Mouse (Mus musculus): ENCODE measurements at regions not wholly inside any gene's neighbourhood (a gene's known extent, or its start where the extent isn't known, plus 50 kb on each side); places are given as distances from the start of the nearest gene placed in this dataset.

DNA sequence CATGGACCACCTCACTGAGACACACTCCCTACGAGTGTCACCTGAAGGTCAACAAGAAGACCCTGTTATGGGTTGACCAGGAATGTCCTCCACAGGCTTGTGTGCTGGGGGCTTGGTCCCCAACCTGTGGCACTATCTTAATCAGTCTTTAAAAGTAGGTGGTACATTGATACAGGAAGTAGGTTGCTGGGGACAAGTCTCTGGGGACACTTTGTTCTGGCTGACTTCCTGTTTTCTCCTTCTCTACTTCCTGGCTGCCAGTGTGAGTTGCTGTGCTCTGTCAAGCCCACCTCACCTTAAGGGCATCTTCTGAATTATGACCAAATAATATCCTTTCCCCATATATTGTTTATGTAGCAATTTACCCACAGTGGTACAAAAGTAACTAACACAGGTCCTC is 96.1 kb downstream of the Cct6b start:
- DNase-seq (ENCODE audit: low read depth, low spot score) = no peak

GRCm38 (mm10) chr11:82664076-82664475 is 100.0 kb downstream of the Cct6b start:
- no peak for DNase-seq (ENCODE audit: low read depth, low spot score)

- peak; percentile 59 for DNase-seq (ENCODE audit: low read depth, low spot score)
These were observed 102.0 kb downstream of the Cct6b start for GRCm38 (mm10) chr11:82662086-82662485.

- no peak for DNase-seq (ENCODE audit: low read depth, low spot score)
These were observed 112.4 kb downstream of the Cct6b start for GRCm38 (mm10) chr11:82651751-82652150.

DNA sequence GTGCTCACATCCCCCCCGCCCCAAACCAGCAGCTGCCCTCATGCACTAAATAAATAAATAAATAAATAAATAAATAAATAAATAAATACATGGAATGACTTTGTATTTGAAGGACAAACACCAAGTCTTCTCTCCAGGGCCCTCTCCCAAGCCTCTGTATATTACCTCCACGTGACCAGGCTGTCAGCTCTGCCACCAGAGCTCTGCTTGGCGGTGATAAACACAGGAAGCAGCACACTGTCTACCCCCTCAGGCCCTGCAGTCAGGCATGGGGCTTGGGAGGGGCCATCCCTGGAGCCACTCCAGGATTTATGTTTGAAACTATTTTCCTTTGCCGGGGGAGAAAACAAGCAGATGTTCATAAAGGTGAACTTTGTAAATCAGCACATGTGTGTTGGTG is 125.6 kb downstream of the Cct6b start:
- DNase-seq (ENCODE audit: low read depth, low spot score) = no peak

GRCm38 (mm10) chr11:82632191-82632590 is 131.9 kb downstream of the Cct6b start:
- peak; percentile 65 for DNase-seq (ENCODE audit: low read depth, low spot score)

DNA sequence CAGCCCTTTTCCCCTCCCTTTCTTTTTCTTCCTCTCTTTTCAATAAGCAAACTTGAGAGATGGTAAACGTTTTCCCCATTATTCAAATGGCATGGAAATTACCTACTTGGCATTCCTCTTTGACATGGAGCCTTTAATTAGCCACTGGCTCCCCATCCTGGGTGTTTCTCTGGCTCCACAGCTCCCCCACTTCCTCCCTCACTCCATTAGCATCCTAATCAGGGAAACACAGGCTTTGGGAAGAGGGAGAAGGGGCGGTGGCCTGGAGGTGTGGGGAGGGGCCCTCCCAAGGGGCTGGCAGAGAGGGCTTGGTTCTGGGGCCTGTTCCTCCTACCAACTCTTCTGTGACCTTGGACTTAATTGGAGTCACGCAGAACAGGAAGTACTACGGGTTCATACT is 132.7 kb downstream of the Cct6b start:
- peak; percentile 97 for DNase-seq (ENCODE audit: low read depth, low spot score)

GRCm38 (mm10) chr11:82626501-82627111 is 137.5 kb downstream of the Cct6b start:
- no peak for DNase-seq (ENCODE audit: low read depth, low spot score)

GRCm38 (mm10) chr11:82621061-82621460 is 143.1 kb downstream of the Cct6b start:
- no peak for DNase-seq (ENCODE audit: low read depth, low spot score)

DNA sequence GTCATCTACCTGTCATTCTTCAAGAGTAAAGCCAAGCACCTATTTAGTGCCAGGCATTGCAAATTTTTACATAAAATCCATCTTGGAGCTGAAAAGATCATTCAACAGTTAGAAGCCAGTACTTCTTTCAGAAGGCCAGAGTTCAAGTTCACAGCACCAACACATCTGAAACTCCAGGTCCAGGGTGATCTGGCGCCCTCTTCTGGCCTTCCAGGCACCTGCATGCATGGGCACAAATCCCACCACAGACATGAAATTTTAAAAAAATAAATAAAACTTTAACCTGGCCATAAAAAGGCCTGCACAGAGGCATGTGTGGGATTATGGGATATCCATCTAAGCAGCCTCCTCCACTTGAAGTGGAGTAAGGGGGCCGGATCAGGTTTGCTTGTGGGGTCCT is 144.7 kb downstream of the Cct6b start:
- peak; percentile 48 for DNase-seq (ENCODE audit: low read depth, low spot score)

DNA sequence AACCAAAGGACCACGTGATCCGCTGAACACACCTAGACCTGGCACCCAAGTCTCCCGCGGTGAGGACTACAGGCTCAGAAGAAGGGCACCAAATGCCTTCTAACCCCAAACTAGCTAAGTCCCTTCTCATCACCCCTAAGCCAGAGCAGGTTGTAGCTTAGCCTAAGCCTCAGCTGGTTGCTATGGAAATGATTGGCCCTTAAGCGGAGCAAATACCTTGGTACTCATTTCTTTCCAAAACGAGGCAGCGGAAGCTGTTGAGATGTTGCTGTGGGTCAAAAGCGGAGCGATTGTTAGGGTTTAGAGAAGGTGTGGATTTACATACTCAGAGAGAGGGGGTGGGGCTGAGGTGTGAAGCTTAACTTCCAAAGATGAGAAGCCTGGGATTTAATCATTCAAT is 145.7 kb downstream of the Cct6b start:
- peak; percentile 87 for DNase-seq (ENCODE audit: low read depth, low spot score)

- DNase-seq (ENCODE audit: low read depth, low spot score) = no peak
These were observed 147.3 kb downstream of the Cct6b start for GRCm38 (mm10) chr11:82616856-82617255.

DNA sequence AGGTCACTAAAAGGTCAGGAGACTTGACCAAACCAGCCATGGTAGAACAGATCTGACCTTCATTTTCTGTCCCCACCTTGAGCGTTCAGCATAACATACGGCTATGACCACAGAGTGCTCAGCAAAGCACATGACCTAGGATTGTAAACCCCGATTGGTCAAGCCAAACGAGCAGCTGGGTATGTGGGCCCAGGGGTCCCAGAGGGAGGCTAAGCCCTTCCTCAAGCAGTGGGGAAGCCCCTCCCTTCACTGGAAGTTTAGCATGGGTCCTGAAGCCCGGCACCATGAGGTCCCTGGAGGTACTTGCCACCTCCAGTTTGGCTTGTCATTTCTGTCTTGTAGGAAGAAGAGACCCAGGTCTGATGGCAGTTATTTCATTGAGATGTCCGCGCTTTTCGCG is 149.8 kb downstream of the Cct6b start:
- peak; percentile 31 for DNase-seq (ENCODE audit: low read depth, low spot score)

- DNase-seq (ENCODE audit: low read depth, low spot score) = peak; percentile 62
These were observed 150.6 kb downstream of the Cct6b start for GRCm38 (mm10) chr11:82613503-82613902.

GRCm38 (mm10) chr11:82612026-82612425 is 152.1 kb downstream of the Cct6b start:
- DNase-seq (ENCODE audit: low read depth, low spot score) = peak; percentile 64

GRCm38 (mm10) chr11:82608963-82609362 is 155.2 kb downstream of the Cct6b start:
- no peak for DNase-seq (ENCODE audit: low read depth, low spot score)

- no peak for DNase-seq (ENCODE audit: low read depth, low spot score)
These were observed 156.5 kb downstream of the Cct6b start for GRCm38 (mm10) chr11:82607661-82608060.

GRCm38 (mm10) chr11:82604251-82604835 is 159.8 kb downstream of the Cct6b start:
- peak; percentile 12 for DNase-seq (ENCODE audit: low read depth, low spot score)

GRCm38 (mm10) chr11:82602818-82603217 is 161.3 kb downstream of the Cct6b start:
- DNase-seq (ENCODE audit: low read depth, low spot score) = peak; percentile 24

GRCm38 (mm10) chr11:82602250-82602649 is 161.9 kb downstream of the Cct6b start:
- no peak for DNase-seq (ENCODE audit: low read depth, low spot score)

DNA sequence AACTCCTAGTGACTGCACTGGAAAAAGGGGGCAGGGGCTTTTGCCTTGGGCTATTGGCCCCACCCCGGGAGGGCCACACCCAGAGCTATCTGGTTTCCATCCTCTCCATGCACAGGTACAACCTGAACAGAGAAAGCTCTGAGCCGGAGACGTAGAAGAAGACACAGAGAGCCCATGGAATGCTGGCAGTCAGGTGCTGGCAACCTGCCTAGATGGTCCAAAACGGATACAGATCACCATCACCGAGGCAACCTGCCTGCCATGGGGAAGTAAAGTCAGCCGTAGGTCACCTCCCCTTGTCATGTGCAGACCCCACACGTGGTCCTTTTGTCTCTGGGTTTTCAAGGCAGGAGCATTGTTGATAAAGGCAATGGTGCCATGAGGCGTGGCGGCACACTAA is 164.0 kb downstream of the Cct6b start:
- peak; percentile 21 for DNase-seq (ENCODE audit: low read depth, low spot score)

- no peak for DNase-seq (ENCODE audit: low read depth, low spot score)
These were observed 166.4 kb downstream of the Cct6b start for GRCm38 (mm10) chr11:82597757-82598156.

GRCm38 (mm10) chr11:82596801-82597200 is 167.3 kb downstream of the Cct6b start:
- DNase-seq (ENCODE audit: low read depth, low spot score) = peak; percentile 77

DNA sequence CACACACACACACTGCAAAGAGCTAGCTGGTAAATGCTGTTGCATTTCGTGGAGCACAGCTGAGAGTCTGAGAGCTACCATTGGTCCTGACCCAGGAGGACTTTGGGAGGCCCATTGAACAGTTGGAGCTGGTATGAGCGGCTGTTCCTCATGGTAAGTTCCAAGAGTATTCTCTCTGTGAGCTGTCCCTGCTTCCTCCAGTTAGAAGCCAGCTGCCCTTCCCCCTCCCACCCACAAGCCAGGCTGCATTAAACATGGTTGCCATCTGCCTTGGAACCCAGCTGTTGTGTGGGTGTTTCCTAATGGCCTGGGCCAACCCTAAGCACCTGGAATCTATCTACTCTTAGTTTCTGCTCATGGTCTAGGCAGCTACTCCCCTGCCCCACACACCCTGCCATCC is 174.4 kb downstream of the Cct6b start:
- no peak for DNase-seq (ENCODE audit: low read depth, low spot score)
